Mouse (Mus musculus) activated CD4-positive, CD25-positive, alpha-beta regulatory T cell, adult 4 months (primary cell): ENCODE measurements around the gene Speer4f2. TPM values are rescaled to one million over a fixed set of nuclear protein-coding genes. Genes with fewer than 3 reads are reported as not detected.

ENCODE experiments used
- polyA plus RNA-seq, 2 experiments: library from polyadenylated mRNA; unstranded; fragments of 100-300 nt; shearing (Covaris generic); gene quantifications; one replicate each; pipeline ENCODE4 v1.2.1; 2017

Speer4f2 gene
- polyA plus RNA-seq, 2 experiments from 2014 or later = not detected

Other genes with a start within 250 kb of the Speer4f2 start
- not detected for gene Speer4f1, start 102.9 kb downstream of the Speer4f2 start, polyA plus RNA-seq
- gene Sema3c, start 201.1 kb downstream of the Speer4f2 start, polyA plus RNA-seq = under 1 TPM in 1 of 2 experiments, not detected in 1; 0.21 TPM